Mouse (Mus musculus) bone marrow, adult 2 months (tissue): ENCODE measurements at regions not wholly inside any gene's neighbourhood (a gene's known extent, or its start where the extent isn't known, plus 50 kb on each side); places are given as distances from the start of the nearest gene placed in this dataset.

Source experiments
- CTCF ChIP-seq: fragments of 200-500 bp; IDR thresholded peaks from 2 replicates; pipeline ENCODE4 v1.5.1; 2011; ENCODE audit warnings: low read length, control low read depth; ENCODE audit not compliant: control insufficient read depth, insufficient read depth
- POLR2A ChIP-seq: fragments of 200-500 bp; IDR thresholded peaks from 2 replicates; pipeline ENCODE4 v1.6.1; 2011; ENCODE audit warnings: low read depth, mild to moderate bottlenecking, control low read depth, low read length, borderline replicate concordance; ENCODE audit not compliant: control insufficient read depth

GRCm38 (mm10) chr13:35512029-35512507 is 147.6 kb upstream of the Cdyl start:
- no peak for TF ChIP-seq CTCF
- TF ChIP-seq POLR2A = no peak
